Mouse (Mus musculus): ENCODE measurements around the gene Rbm7. TPM values are rescaled to one million over a fixed set of nuclear protein-coding genes. Genes with fewer than 3 reads are reported as not detected.

Rbm7 gene
- polyA plus RNA-seq, 1 experiment from 2014 or later: 89.8 TPM

GRCm38 (mm10) chr9:48450066-48450465, 45.0 kb downstream of the Rbm7 start:
- 83% methylated on average over 17 of the region's 17 CpGs for WGBS
- no peak overlapping the region for H3K9ac ChIP-seq (ENCODE audit: low read length)
- H3K4me1 ChIP-seq (ENCODE audit: control insufficient read depth, insufficient read depth, low read length): no peaks in the 10 kb centered on the region
- no peak overlapping the region for H3K4me3 ChIP-seq (ENCODE audit: low read length)
- no peaks in the 10 kb centered on the region; the same call in 1 of the 2 replicates for H3K27me3 ChIP-seq (ENCODE audit: control insufficient read depth, insufficient read depth, low read length)
- no peaks in the 10 kb centered on the region for H3K9me3 ChIP-seq (replicated peaks; ENCODE audit: control insufficient read depth, low read length)
- no peak for ATAC-seq (replicated peaks; ENCODE audit: extremely low read depth, insufficient read depth, low FRiP score)
- no peaks in the 10 kb centered on the region for H3K36me3 ChIP-seq (ENCODE audit: control insufficient read depth, insufficient read depth)
- H3K4me2 ChIP-seq (ENCODE audit: low read depth, low read length): no peak overlapping the region
- H3K27ac ChIP-seq (ENCODE audit: low read length): no peak overlapping the region

GRCm38 (mm10) chr9:48447783-48448209, 47.3 kb downstream of the Rbm7 start:
- no peaks in the 10 kb centered on the region; the same call in 1 of the 2 replicates for H3K27me3 ChIP-seq (ENCODE audit: control insufficient read depth, insufficient read depth, low read length)
- H3K4me3 ChIP-seq (ENCODE audit: low read length): no peak overlapping the region
- 30% methylated on average over 5 of the region's 5 CpGs for WGBS
- H3K27ac ChIP-seq (ENCODE audit: low read length): no peak overlapping the region
- no peaks in the 10 kb centered on the region for H3K4me1 ChIP-seq (ENCODE audit: control insufficient read depth, insufficient read depth, low read length)
- no peak overlapping the region for H3K9ac ChIP-seq (ENCODE audit: low read length)
- H3K4me2 ChIP-seq (ENCODE audit: low read depth, low read length): no peak overlapping the region
- ATAC-seq (replicated peaks; ENCODE audit: extremely low read depth, insufficient read depth, low FRiP score): no peak
- no peaks in the 10 kb centered on the region for H3K36me3 ChIP-seq (ENCODE audit: control insufficient read depth, insufficient read depth)
- H3K9me3 ChIP-seq (replicated peaks; ENCODE audit: control insufficient read depth, low read length): no peaks in the 10 kb centered on the region

GRCm38 (mm10) chr9:48444821-48445220, 50.3 kb downstream of the Rbm7 start:
- no peaks in the 10 kb centered on the region for H3K36me3 ChIP-seq (ENCODE audit: control insufficient read depth, insufficient read depth)
- WGBS: 76% methylated on average over 2 of the region's 2 CpGs

GRCm38 (mm10) chr9:48443873-48444272, 51.2 kb downstream of the Rbm7 start:
- Histone ChIP-seq H3K9ac (ENCODE audit: low read length) (no peak overlapping the region), H3K9me3 (replicated peaks; ENCODE audit: control insufficient read depth, low read length) (no peaks in the 10 kb centered on the region), H3K27me3 (ENCODE audit: control insufficient read depth, insufficient read depth, low read length) (no peaks in the 10 kb centered on the region), H3K36me3 (ENCODE audit: control insufficient read depth, insufficient read depth) (no peaks in the 10 kb centered on the region), H3K27ac (ENCODE audit: low read length) (no peak overlapping the region), H3K4me1 (ENCODE audit: control insufficient read depth, insufficient read depth, low read length) (no peaks in the 10 kb centered on the region), H3K4me3 (ENCODE audit: low read length) (no peak overlapping the region), H3K4me2 (ENCODE audit: low read depth, low read length) (no peak overlapping the region)
- ATAC-seq (replicated peaks; ENCODE audit: extremely low read depth, insufficient read depth, low FRiP score): no peak
- WGBS: 77% methylated on average over 1 of the region's 1 CpGs

More at GRCm38 (mm10) chr9:48444821-48445220, 50.3 kb downstream of the Rbm7 start:
- Histone ChIP-seq H3K27me3 (ENCODE audit: control insufficient read depth, insufficient read depth, low read length) (no peaks in the 10 kb centered on the region; the same call in 1 of the 2 replicates), H3K9ac (ENCODE audit: low read length) (no peak overlapping the region), H3K4me2 (ENCODE audit: low read depth, low read length) (no peak overlapping the region), H3K4me3 (ENCODE audit: low read length) (no peak overlapping the region), H3K9me3 (replicated peaks; ENCODE audit: control insufficient read depth, low read length) (no peaks in the 10 kb centered on the region), H3K4me1 (ENCODE audit: control insufficient read depth, insufficient read depth, low read length) (no peaks in the 10 kb centered on the region), H3K27ac (ENCODE audit: low read length) (no peak overlapping the region)
- ATAC-seq (replicated peaks; ENCODE audit: extremely low read depth, insufficient read depth, low FRiP score): no peak

Small RNA genes lying within 50 kb of the gene (microRNA-seq; reads per million reads assigned to microRNA genes)
- not detected for gene Gm23653

Other genes with a start within 250 kb of the Rbm7 start
- gene Nxpe2, start 141.8 kb downstream of the Rbm7 start, polyA plus RNA-seq (2015; fragmentation: Nextera tagmentation; extraction: Ambion mirVana): 1.1 and 2.7 TPM in 2 replicates
- gene Rexo2, start 14.7 kb downstream of the Rbm7 start, polyA plus RNA-seq (2015; fragmentation: Nextera tagmentation; extraction: Ambion mirVana): 102 and 108 TPM in 2 replicates
- 31.6 and 32.3 TPM in 2 replicates for gene Gm5617, start 143 bp upstream of the Rbm7 start, polyA plus RNA-seq (2015; fragmentation: Nextera tagmentation; extraction: Ambion mirVana)
- gene Nnmt, start 109.9 kb upstream of the Rbm7 start, polyA plus RNA-seq (2015; fragmentation: Nextera tagmentation; extraction: Ambion mirVana): 6.3 and 7.3 TPM in 2 replicates